Mouse (Mus musculus): ENCODE results near the gene Esrra.

DNA sequence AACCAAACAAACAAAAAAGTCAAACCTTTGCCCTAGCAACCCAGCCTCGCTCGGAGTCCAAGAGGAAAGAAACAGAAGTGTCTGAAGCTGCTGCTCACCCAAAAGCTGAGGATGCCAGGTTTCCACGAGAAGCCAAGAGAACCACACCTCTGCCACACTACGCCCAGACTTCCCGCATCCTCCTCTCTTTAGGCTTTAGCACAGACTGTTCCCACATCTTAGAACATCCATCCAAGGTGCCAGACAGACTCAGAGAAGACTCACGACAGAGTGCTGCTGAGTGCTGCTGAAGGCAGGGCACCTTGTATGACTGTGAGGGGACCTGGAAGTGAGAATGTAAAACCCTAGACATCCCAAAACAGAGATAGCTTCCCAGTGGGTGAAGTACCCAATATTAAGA lies 45.8 kb downstream of the Esrra start:
- no peak for TF ChIP-seq CTCF (IDR thresholded peaks at IDR 0.05; ENCODE audit: insufficient read depth, low read depth, low read length)
- TF ChIP-seq POLR2A (IDR thresholded peaks at IDR 0.05; ENCODE audit: insufficient read depth, low read depth, low read length), result no peak

Data from olfactory bulb, adult 2 months (tissue).